In the genomic region with DNA sequence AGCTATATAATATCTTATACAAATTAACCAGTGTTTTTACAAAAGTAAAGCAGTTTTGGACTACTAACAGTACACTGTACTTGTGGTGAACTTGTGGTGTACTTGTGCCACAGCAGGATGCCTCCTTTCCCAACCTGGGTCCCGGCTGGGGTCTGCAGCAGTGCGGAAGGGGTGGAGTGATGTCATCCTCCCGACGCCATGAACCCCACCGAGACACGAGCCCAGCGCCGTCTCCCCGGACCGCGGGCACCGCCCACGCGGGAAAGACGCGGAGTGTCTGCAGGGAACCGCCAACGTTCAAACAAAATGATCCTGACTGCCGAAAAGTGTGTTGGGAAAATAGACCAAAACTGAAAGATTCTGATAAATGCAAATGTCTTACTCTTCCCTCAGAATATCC, we compare ENCODE assay signal across 8 mouse cellular contexts.
A peak's percentile ranks its signal among the peaks of the same experiment; 100 is the strongest.
DNase-seq lines count a peak whose midpoint lies in the region; ATAC-seq and TF ChIP-seq lines count a peak whose summit lies in the region.
"Not testable (repeated sequence)": the region's sequence is repeated elsewhere in the genome, so short reads cannot be mapped to it uniquely, and the experiment has no call there.

No protein-coding gene starts in this region.

- H3K9ac ChIP-seq in hindbrain, embryonic 15.5 days, result peak overlapping the region; percentile 9; the same call in 1 of the 2 replicates

- H3K4me3 ChIP-seq in gastrocnemius, adult 2 months, result peak overlapping the region; percentile 59
- H3K4me3 ChIP-seq in hindbrain, embryonic 15.5 days, result peak overlapping the region; percentile 32
- H3K4me3 ChIP-seq in left cerebral cortex, adult 2 months, result peak overlapping the region; percentile 36; the same call in 1 of the 2 replicates

- H3K4me2 ChIP-seq in hindbrain, embryonic 15.5 days, result peak overlapping the region; percentile 51

- not testable (repeated sequence) for TF ChIP-seq CTCF in gastrocnemius, adult 2 months (IDR thresholded peaks at IDR 0.05); left cerebral cortex, adult 2 months (IDR thresholded peaks at IDR 0.05)

- ATAC-seq in hindbrain, embryonic 15.5 days (ENCODE audit: low FRiP score, low read depth), result peak; percentile 61; the same call in 1 of the 2 replicates
- ATAC-seq in megakaryocyte, adult 5-6 weeks (ENCODE audit: poor library complexity, severe bottlenecking), result peak; percentile 47; the same call in 1 of the 2 replicates

- H3K4me1 ChIP-seq in hindbrain, embryonic 15.5 days (replicated peaks), result not testable (repeated sequence)

- WGBS in hindbrain, embryonic 15.5 days, result 29% methylated on average over 19 of the region's 19 CpGs

- not testable (repeated sequence) for H3K36me3 ChIP-seq in hindbrain, embryonic 15.5 days

- H3K27ac ChIP-seq in gastrocnemius, adult 2 months; hindbrain, embryonic 15.5 days (replicated peaks); left cerebral cortex, adult 2 months: not testable (repeated sequence)

- H3K27me3 ChIP-seq in hindbrain, embryonic 15.5 days, result not testable (repeated sequence)

- peak; percentile 50 for DNase-seq in adrenal gland, postnatal 10 days
- peak; percentile 24 for DNase-seq in embryo, embryonic 10.5 days (ENCODE audit: low spot score)
- DNase-seq in gastrocnemius, adult 2 months, result peak; percentile 60
- peak; percentile 50 to 59 for DNase-seq in left cerebral cortex, adult 2 months (ENCODE audit: extremely low spot score in 1 of 2, low spot score in 2 of 2)
- DNase-seq in retina, postnatal 1 day, result peak; percentile 54
- peak; percentile 37 to 68 for DNase-seq in thymus, postnatal 36 days

- not testable (repeated sequence) for H3K9me3 ChIP-seq in hindbrain, embryonic 15.5 days

- intact Hi-C loops in gastrocnemius, adult 2 months (cut with DNase I); left cerebral cortex, adult 2 months (cut with DNase I): not testable (repeated sequence)
